Mouse (Mus musculus): ENCODE data around the gene Megf11. TPM values are rescaled to one million over a fixed set of nuclear protein-coding genes. Genes with fewer than 3 reads are reported as not detected.

Megf11 gene
- polyA plus RNA-seq, 1 experiment from 2014 or later, result 0.37 TPM

- Histone ChIP-seq H3K4me3 (no peak overlapping the region), H3K27ac (ENCODE audit: poor library complexity, severe bottlenecking) (no peak overlapping the region), H3K36me3 (no peaks in the 10 kb centered on the region), H3K9ac (no peak overlapping the region), H3K4me1 (replicated peaks) (peaks cover 6% of the 10 kb centered on the region), H3K27me3 (replicated peaks) (peaks cover 45% of the 10 kb centered on the region), H3K4me2 (no peak overlapping the region), H3K9me3 (replicated peaks) (no peaks in the 10 kb centered on the region)
- ATAC-seq (ENCODE audit: insufficient number of reproducible peaks, low FRiP score), result no peak
- 33% methylated on average over 1 of the region's 1 CpGs for WGBS
These were observed 11.7 kb downstream of the Megf11 start for GRCm38 (mm10) chr9:64397108-64397507.

- no peak overlapping the region for H3K9ac ChIP-seq
- peaks cover 6% of the 10 kb centered on the region for H3K4me1 ChIP-seq (replicated peaks)
- no peak overlapping the region for H3K4me2 ChIP-seq
- H3K27ac ChIP-seq (ENCODE audit: poor library complexity, severe bottlenecking), result no peak overlapping the region
- H3K4me3 ChIP-seq, result no peak overlapping the region
- no peak for ATAC-seq (ENCODE audit: insufficient number of reproducible peaks, low FRiP score)
- H3K36me3 ChIP-seq, result no peaks in the 10 kb centered on the region
- WGBS, result 69% methylated on average over 8 of the region's 8 CpGs
- peaks cover 37% of the 10 kb centered on the region for H3K27me3 ChIP-seq (replicated peaks)
- no peaks in the 10 kb centered on the region for H3K9me3 ChIP-seq (replicated peaks)
These were observed 13.7 kb downstream of the Megf11 start for GRCm38 (mm10) chr9:64399121-64399520.

- H3K4me1 ChIP-seq (replicated peaks), result no peaks in the 10 kb centered on the region
- no peak for ATAC-seq (ENCODE audit: insufficient number of reproducible peaks, low FRiP score)
- H3K36me3 ChIP-seq, result no peaks in the 10 kb centered on the region
- 78% methylated on average over 8 of the region's 8 CpGs for WGBS
- peaks cover 37% of the 10 kb centered on the region for H3K27me3 ChIP-seq (replicated peaks)
- H3K27ac ChIP-seq (ENCODE audit: poor library complexity, severe bottlenecking), result no peak overlapping the region
- H3K9me3 ChIP-seq (replicated peaks), result no peaks in the 10 kb centered on the region; the same call in 1 of the 2 replicates
- H3K4me2 ChIP-seq, result no peak overlapping the region
- no peak overlapping the region for H3K4me3 ChIP-seq
- H3K9ac ChIP-seq, result no peak overlapping the region
These were observed 16.7 kb downstream of the Megf11 start for GRCm38 (mm10) chr9:64402141-64402540.

- H3K27me3 ChIP-seq (replicated peaks), result peaks cover 4% of the 10 kb centered on the region; the same call in 1 of the 2 replicates
- H3K4me3 ChIP-seq, result no peak overlapping the region
- H3K4me2 ChIP-seq, result no peak overlapping the region
- H3K27ac ChIP-seq (ENCODE audit: poor library complexity, severe bottlenecking), result no peak overlapping the region
- H3K36me3 ChIP-seq, result no peaks in the 10 kb centered on the region
- ATAC-seq (ENCODE audit: insufficient number of reproducible peaks, low FRiP score), result no peak
- H3K9ac ChIP-seq, result no peak overlapping the region
- no peaks in the 10 kb centered on the region for H3K4me1 ChIP-seq (replicated peaks)
- WGBS, result 73% methylated on average over 2 of the region's 2 CpGs
- no peaks in the 10 kb centered on the region; the same call in 1 of the 2 replicates for H3K9me3 ChIP-seq (replicated peaks)
These were observed 21.4 kb downstream of the Megf11 start for GRCm38 (mm10) chr9:64406841-64407240.

GRCm38 (mm10) chr9:64407390-64407970, 22.1 kb downstream of the Megf11 start:
- WGBS, result 79% methylated on average over 7 of the region's 7 CpGs
- H3K27me3 ChIP-seq (replicated peaks), result no peaks in the 10 kb centered on the region; the same call in 1 of the 2 replicates
- no peak overlapping the region for H3K4me2 ChIP-seq
- H3K9ac ChIP-seq, result no peak overlapping the region
- H3K9me3 ChIP-seq (replicated peaks), result no peaks in the 10 kb centered on the region; the same call in 1 of the 2 replicates
- no peaks in the 10 kb centered on the region for H3K4me1 ChIP-seq (replicated peaks)
- ATAC-seq (ENCODE audit: insufficient number of reproducible peaks, low FRiP score), result no peak
- H3K27ac ChIP-seq (ENCODE audit: poor library complexity, severe bottlenecking), result no peak overlapping the region
- H3K4me3 ChIP-seq, result no peak overlapping the region
- H3K36me3 ChIP-seq, result no peaks in the 10 kb centered on the region

GRCm38 (mm10) chr9:64408821-64409220, 23.4 kb downstream of the Megf11 start:
- Histone ChIP-seq H3K4me1 (replicated peaks) (no peaks in the 10 kb centered on the region), H3K4me3 (no peak overlapping the region), H3K27me3 (replicated peaks) (no peaks in the 10 kb centered on the region; the same call in 1 of the 2 replicates), H3K9ac (no peak overlapping the region), H3K27ac (ENCODE audit: poor library complexity, severe bottlenecking) (no peak overlapping the region), H3K36me3 (no peaks in the 10 kb centered on the region), H3K4me2 (no peak overlapping the region), H3K9me3 (replicated peaks) (no peaks in the 10 kb centered on the region; the same call in 1 of the 2 replicates)
- ATAC-seq (ENCODE audit: insufficient number of reproducible peaks, low FRiP score), result no peak
- 74% methylated on average over 8 of the region's 8 CpGs for WGBS

- no peak overlapping the region for H3K4me3 ChIP-seq
- no peak overlapping the region for H3K27ac ChIP-seq (ENCODE audit: poor library complexity, severe bottlenecking)
- H3K4me2 ChIP-seq, result no peak overlapping the region
- no peak for ATAC-seq (ENCODE audit: insufficient number of reproducible peaks, low FRiP score)
- H3K9me3 ChIP-seq (replicated peaks), result no peaks in the 10 kb centered on the region
- H3K36me3 ChIP-seq, result no peaks in the 10 kb centered on the region
- no peaks in the 10 kb centered on the region for H3K4me1 ChIP-seq (replicated peaks)
- no peaks in the 10 kb centered on the region; the same call in 1 of the 2 replicates for H3K27me3 ChIP-seq (replicated peaks)
- no peak overlapping the region for H3K9ac ChIP-seq
- 78% methylated on average over 3 of the region's 3 CpGs for WGBS
These were observed 35.0 kb downstream of the Megf11 start for GRCm38 (mm10) chr9:64420471-64420870.

- 75% methylated on average over 8 of the region's 8 CpGs for WGBS
- Histone ChIP-seq H3K9me3 (replicated peaks) (no peaks in the 10 kb centered on the region), H3K27me3 (replicated peaks) (no peaks in the 10 kb centered on the region; the same call in 1 of the 2 replicates), H3K36me3 (no peaks in the 10 kb centered on the region), H3K4me3 (no peak overlapping the region), H3K27ac (ENCODE audit: poor library complexity, severe bottlenecking) (no peak overlapping the region), H3K4me1 (replicated peaks) (no peaks in the 10 kb centered on the region), H3K4me2 (no peak overlapping the region), H3K9ac (no peak overlapping the region)
- no peak for ATAC-seq (ENCODE audit: insufficient number of reproducible peaks, low FRiP score)
These were observed 36.7 kb downstream of the Megf11 start for GRCm38 (mm10) chr9:64421986-64422616.

GRCm38 (mm10) chr9:64423912-64424311, 38.5 kb downstream of the Megf11 start:
- Histone ChIP-seq H3K27me3 (replicated peaks) (no peaks in the 10 kb centered on the region; the same call in 1 of the 2 replicates), H3K4me3 (no peak overlapping the region), H3K4me1 (replicated peaks) (no peaks in the 10 kb centered on the region), H3K9me3 (replicated peaks) (no peaks in the 10 kb centered on the region), H3K9ac (no peak overlapping the region), H3K36me3 (no peaks in the 10 kb centered on the region), H3K4me2 (no peak overlapping the region), H3K27ac (ENCODE audit: poor library complexity, severe bottlenecking) (no peak overlapping the region)
- ATAC-seq (ENCODE audit: insufficient number of reproducible peaks, low FRiP score), result no peak
- WGBS, result 81% methylated on average over 1 of the region's 1 CpGs

- no peaks in the 10 kb centered on the region for H3K36me3 ChIP-seq
- H3K27me3 ChIP-seq (replicated peaks), result no peaks in the 10 kb centered on the region
- no peaks in the 10 kb centered on the region; the same call in 1 of the 2 replicates for H3K9me3 ChIP-seq (replicated peaks)
- no peak for ATAC-seq (ENCODE audit: insufficient number of reproducible peaks, low FRiP score)
- H3K4me2 ChIP-seq, result no peak overlapping the region
- no peak overlapping the region for H3K9ac ChIP-seq
- H3K4me3 ChIP-seq, result no peak overlapping the region
- 62% methylated on average over 2 of the region's 2 CpGs for WGBS
- H3K27ac ChIP-seq (ENCODE audit: poor library complexity, severe bottlenecking), result no peak overlapping the region
- no peaks in the 10 kb centered on the region for H3K4me1 ChIP-seq (replicated peaks)
These were observed 50.7 kb downstream of the Megf11 start for GRCm38 (mm10) chr9:64436121-64436520.

GRCm38 (mm10) chr9:64440101-64440500, 54.7 kb downstream of the Megf11 start:
- no peaks in the 10 kb centered on the region for H3K9me3 ChIP-seq (replicated peaks)
- ATAC-seq (ENCODE audit: insufficient number of reproducible peaks, low FRiP score), result no peak

More at GRCm38 (mm10) chr9:64440101-64440500, 54.7 kb downstream of the Megf11 start:
- Histone ChIP-seq H3K4me1 (replicated peaks) (no peaks in the 10 kb centered on the region), H3K9ac (no peak overlapping the region), H3K36me3 (no peaks in the 10 kb centered on the region), H3K27ac (ENCODE audit: poor library complexity, severe bottlenecking) (no peak overlapping the region), H3K4me2 (no peak overlapping the region), H3K4me3 (no peak overlapping the region), H3K27me3 (replicated peaks) (no peaks in the 10 kb centered on the region)
- WGBS, result 74% methylated on average over 7 of the region's 7 CpGs
